ENCODE assay signal across 15 mouse cellular contexts in genomic region chr5:146625635-146626311, GRCm38 (mm10). TPM values are rescaled to one million over a fixed set of nuclear protein-coding genes. Genes with fewer than 3 reads are reported as not detected.
DNase-seq lines count a peak whose midpoint lies in the region; ATAC-seq and TF ChIP-seq lines count a peak whose summit lies in the region.
"Had no signal": no experiment of that assay in that cellular context is flagged by ENCODE, and none has a peak within 500 bp of the region (broad histone marks: within the 10 kb centered on the region; RNA-seq: fewer than 3 reads in every experiment).

No protein-coding gene starts in this region.

- WGBS in midbrain, postnatal 0 days = 47% methylated on average over 6 of the region's 6 CpGs

- no peaks in the 10 kb centered on the region for H3K9me3 ChIP-seq in midbrain, postnatal 0 days (ENCODE audit: low read length)
- H3K9me3 ChIP-seq: G1E; heart, embryonic 15.5 days; intestine, embryonic 15.5 days; limb, embryonic 13.5 days had no signal

- H3K9ac ChIP-seq in midbrain, postnatal 0 days (replicated peaks; ENCODE audit: low read length, poor library complexity, severe bottlenecking) = no peak overlapping the region
- H3K9ac ChIP-seq: heart, embryonic 15.5 days; intestine, embryonic 15.5 days; limb, embryonic 13.5 days had no signal

- H3K4me1 ChIP-seq in midbrain, postnatal 0 days (ENCODE audit: insufficient read depth, low read length) = 0 out of 2 replicates have a peak, but pooled peaks cover 5% of the 10 kb centered on the region
- H3K4me1 ChIP-seq: heart, embryonic 15.5 days; intestine, embryonic 15.5 days; limb, embryonic 13.5 days had no signal

- DNase-seq in cerebellum, adult 11-12 months = peak; percentile 11
- peak; percentile 89 for DNase-seq in brain, adult 2 months (ENCODE audit: low read depth, low spot score)
- peak; percentile 61 to 82 for DNase-seq in layer of hippocampus, adult 18-20 months (ENCODE audit: low spot score in 2 of 2)
- peak; percentile 50 for DNase-seq in midbrain, postnatal 0 days (ENCODE audit: low spot score)
- no peak for DNase-seq in gastrocnemius, adult 2 months
- DNase-seq in adrenal gland, adult 2 months = no peak
- no peak for DNase-seq in adrenal gland, adult (ENCODE audit: inconsistent age in 2 of 2, low spot score in 1 of 2)
- DNase-seq: adrenal gland, adult 8-10 months; lung, postnatal 10 days; thymus, postnatal 36 days had no signal

- no peaks in the 10 kb centered on the region for H3K27me3 ChIP-seq in midbrain, postnatal 0 days (ENCODE audit: insufficient read depth, low read length)
- H3K27me3 ChIP-seq: heart, embryonic 15.5 days; intestine, embryonic 15.5 days; limb, embryonic 13.5 days had no signal

- ATAC-seq in cerebellum, adult (ENCODE audit: insufficient number of reproducible peaks, low FRiP score, low TSS enrichment) = no peak
- no peak for ATAC-seq in midbrain, postnatal 0 days (ENCODE audit: low FRiP score)
- ATAC-seq: intestine, embryonic 15.5 days had no signal

- no peak overlapping the region for H3K4me2 ChIP-seq in midbrain, postnatal 0 days (ENCODE audit: low read depth, low read length, poor library complexity, severe bottlenecking)
- H3K4me2 ChIP-seq: heart, embryonic 15.5 days; intestine, embryonic 15.5 days; limb, embryonic 13.5 days had no signal

- no peaks in the 10 kb centered on the region for H3K36me3 ChIP-seq in midbrain, postnatal 0 days (ENCODE audit: insufficient read depth, low read length)
- H3K36me3 ChIP-seq: G1E; heart, embryonic 15.5 days; intestine, embryonic 15.5 days; limb, embryonic 13.5 days had no signal

- intact Hi-C loops in gastrocnemius, adult 2 months (cut with DNase I) = no loop called here

- peak overlapping the region; percentile 57 for H3K27ac ChIP-seq in midbrain, postnatal 0 days (ENCODE audit: low read depth, low read length)
- H3K27ac ChIP-seq in gastrocnemius, adult 2 months = no peak overlapping the region
- H3K27ac ChIP-seq: heart, embryonic 15.5 days; intestine, embryonic 15.5 days; limb, embryonic 13.5 days had no signal

- no peak overlapping the region for H3K4me3 ChIP-seq in midbrain, postnatal 0 days (ENCODE audit: low read depth, low read length)
- H3K4me3 ChIP-seq in gastrocnemius, adult 2 months = no peak overlapping the region
- H3K4me3 ChIP-seq: heart, embryonic 15.5 days; intestine, embryonic 15.5 days; limb, embryonic 13.5 days had no signal

- TF ChIP-seq CTCF in midbrain, postnatal 0 days (IDR thresholded peaks at IDR 0.05) = no peak
- no peak for TF ChIP-seq CTCF in gastrocnemius, adult 2 months (IDR thresholded peaks at IDR 0.05)

RNA-seq across cellular contexts. Expression of gene Gpr12, which starts 40.7 kb away (rescaled TPM):
- total RNA-seq in layer of hippocampus, adult 18-20 months (2021) = 10 to 100 TPM; 33.5 to 37.5 TPM
- total RNA-seq in midbrain, postnatal 0 days (2014; rRNA removed) = 43.4 and 48.0 TPM in 2 replicates
- 33.9 and 34.2 TPM in 2 replicates for polyA plus RNA-seq in midbrain, postnatal 0 days (2015; fragmentation: Nextera tagmentation; extraction: Ambion mirVana)
- total RNA-seq in gastrocnemius, adult 2 months (2021) = not detected
- not detected for total RNA-seq in adrenal gland, adult 2 months (2021)
- polyA plus RNA-seq in adrenal gland, adult 2 months (2012; rRNA removed) = not detected in 2 replicates
- polyA plus RNA-seq: G1E; heart, embryonic 15.5 days; intestine, embryonic 15.5 days had no signal

Comparison
In these comparisons a context has a peak if more than half of its experiments do, and no peak if none do; other contexts are left out.
1. DNase-seq: peak in cerebellum, adult 11-12 months (single experiment), brain, adult 2 months (single experiment), layer of hippocampus, adult 18-20 months (2 of 2) and midbrain, postnatal 0 days (single experiment); none in gastrocnemius, adult 2 months (single experiment), adrenal gland, adult 2 months (single experiment) and adrenal gland, adult (0 of 2).
2. RNA of gene Gpr12, which starts 40.7 kb away (total RNA-seq): 43.4 to 48.0 TPM in midbrain, postnatal 0 days and 33.5 to 37.5 TPM in layer of hippocampus, adult 18-20 months; not detected in gastrocnemius, adult 2 months and not detected in adrenal gland, adult 2 months; every median in the first group is over 10 times any median in the second.